Mouse (Mus musculus): ENCODE measurements around the gene Dpep3. TPM values are rescaled to one million over a fixed set of nuclear protein-coding genes. Genes with fewer than 3 reads are reported as not detected.
"Not testable (repeated sequence)": the region's sequence is repeated elsewhere in the genome, so short reads cannot be mapped to it uniquely, and the experiment has no call there.

Dpep3 gene
- not detected for total RNA-seq (2021)

GRCm38 (mm10) chr8:105979325-105979724, at the start of gene Dpep3:
Gene Dpep3, minus strand, starts transcription at chr8:105979429.
- DNase-seq (ENCODE audit: low spot score in 2 of 2), result no peak
- intact Hi-C loops (cut with DNase I), result no loop called here

DNA sequence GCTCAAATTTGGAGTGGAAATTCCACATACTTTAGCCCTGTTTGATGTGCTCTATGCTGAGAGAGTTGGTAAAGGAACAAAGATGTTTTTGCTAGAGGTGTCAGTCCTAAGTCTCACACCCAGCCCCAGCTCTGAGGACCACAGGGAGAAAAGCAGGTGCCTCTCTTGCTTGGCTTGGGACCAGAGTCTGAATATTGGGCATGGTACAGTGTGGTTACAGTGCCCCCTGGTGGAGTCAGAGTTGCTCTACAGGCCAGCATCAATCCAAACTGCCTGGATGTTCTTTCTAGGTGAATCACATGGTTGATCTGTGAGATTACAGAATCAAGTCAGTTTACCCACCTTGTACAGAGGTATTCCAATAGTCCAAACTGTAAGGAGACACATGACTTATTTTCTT, 43.3 kb upstream of the Dpep3 start:
- intact Hi-C loops (cut with DNase I), result loop anchor here (1.0 to 10.0 kb wide), 3 partner anchors 31 to 305 kb away; partner anchors contain the start of gene Dus2
- DNase-seq (ENCODE audit: low spot score in 2 of 2), result peak; percentile 84 to 88

- DNase-seq (ENCODE audit: low spot score in 2 of 2), result no peak
- intact Hi-C loops (cut with DNase I), result no loop called here
These were observed 38.8 kb upstream of the Dpep3 start for GRCm38 (mm10) chr8:106018039-106018438.

- intact Hi-C loops (cut with DNase I), result no loop called here
These were observed 37.9 kb upstream of the Dpep3 start for GRCm38 (mm10) chr8:106017130-106017529.

GRCm38 (mm10) chr8:106016284-106016683, 37.1 kb upstream of the Dpep3 start:
- no peak for DNase-seq (ENCODE audit: low spot score in 2 of 2)
- intact Hi-C loops (cut with DNase I), result no loop called here

More at GRCm38 (mm10) chr8:106017130-106017529, 37.9 kb upstream of the Dpep3 start:
- DNase-seq (ENCODE audit: low spot score in 2 of 2), result no peak

- DNase-seq (ENCODE audit: low spot score in 2 of 2); intact Hi-C loops (cut with DNase I): not testable (repeated sequence)
These were observed 33.0 kb upstream of the Dpep3 start for GRCm38 (mm10) chr8:106012203-106012602.

GRCm38 (mm10) chr8:106011643-106011986, 32.4 kb upstream of the Dpep3 start, which contains the start of gene Ddx28:
Gene Ddx28, minus strand, starts transcription at chr8:106011882.
- intact Hi-C loops (cut with DNase I), result loop anchor here (1.0 kb wide), 2 partner anchors 48 to 111 kb away; partner anchors contain the start of gene Pskh1
- no peak for DNase-seq (ENCODE audit: low spot score in 2 of 2)

DNA sequence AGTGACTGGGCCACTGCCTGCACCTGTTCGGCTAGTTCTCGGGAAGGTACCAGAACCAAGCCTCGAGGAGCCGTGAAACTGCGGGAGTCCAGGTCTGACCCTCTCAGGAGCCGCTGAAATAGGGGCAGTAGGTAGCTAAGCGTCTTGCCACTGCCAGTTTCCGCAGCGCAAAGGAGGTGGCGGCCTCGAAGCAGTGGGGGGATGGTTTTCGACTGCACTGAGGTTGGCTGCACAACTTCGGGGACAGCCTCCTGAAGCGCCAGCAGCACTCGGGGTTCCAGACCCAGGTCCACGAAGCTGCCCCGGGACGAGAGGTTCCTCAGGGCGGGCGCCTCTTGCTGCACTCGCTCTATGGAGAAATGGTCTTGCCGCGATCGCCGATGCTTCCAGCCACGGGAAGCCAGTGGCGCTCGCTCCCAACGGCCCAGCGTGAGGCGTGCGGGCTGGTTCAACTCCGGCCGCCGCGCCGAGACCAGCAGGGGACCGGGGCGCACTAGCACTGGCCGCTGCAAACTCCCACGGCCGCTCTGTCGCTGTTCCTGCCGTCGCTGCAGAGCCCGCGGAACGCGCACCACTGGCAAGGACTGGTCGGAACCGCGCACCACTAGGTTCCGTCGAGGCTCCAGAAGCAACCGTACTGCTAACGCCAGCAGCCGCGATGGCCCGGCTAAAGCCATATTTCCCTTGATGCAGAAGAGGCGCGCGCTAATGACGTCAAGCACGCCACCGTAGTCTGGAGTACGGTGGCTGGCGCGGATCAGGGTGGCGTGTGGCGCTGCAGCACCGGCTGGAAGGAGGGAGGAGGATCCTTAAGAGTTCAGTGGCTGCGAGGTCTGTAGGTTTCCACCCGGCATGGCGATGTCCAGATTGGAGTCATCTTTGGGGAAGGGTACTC, 31.8 kb upstream of the Dpep3 start:
- intact Hi-C loops (cut with DNase I), result loop anchor here (1.0 kb wide), 2 partner anchors 48 to 111 kb away; partner anchors contain the start of gene Pskh1
- DNase-seq (ENCODE audit: low spot score in 2 of 2), result peak; percentile 96 to 98

DNA sequence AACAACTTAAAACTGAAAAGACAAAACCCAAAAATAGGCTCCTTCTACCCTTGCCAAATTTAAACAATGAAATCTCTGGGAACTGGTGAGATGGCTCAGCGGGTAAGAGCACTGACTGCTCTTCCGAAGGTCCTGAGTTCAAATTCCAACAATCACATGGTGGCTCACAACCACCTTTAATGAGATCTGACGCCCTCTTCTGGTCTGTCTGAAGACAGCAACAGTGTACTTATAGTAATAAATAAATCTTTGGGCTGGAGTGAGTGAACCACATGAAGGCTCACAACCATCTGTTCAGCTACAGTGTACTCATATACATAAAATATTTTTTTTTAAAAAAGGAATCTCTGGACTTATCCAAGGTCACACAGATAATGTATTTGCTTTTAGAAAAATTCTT, 28.7 kb upstream of the Dpep3 start:
- DNase-seq (ENCODE audit: low spot score in 2 of 2); intact Hi-C loops (cut with DNase I): not testable (repeated sequence)

DNA sequence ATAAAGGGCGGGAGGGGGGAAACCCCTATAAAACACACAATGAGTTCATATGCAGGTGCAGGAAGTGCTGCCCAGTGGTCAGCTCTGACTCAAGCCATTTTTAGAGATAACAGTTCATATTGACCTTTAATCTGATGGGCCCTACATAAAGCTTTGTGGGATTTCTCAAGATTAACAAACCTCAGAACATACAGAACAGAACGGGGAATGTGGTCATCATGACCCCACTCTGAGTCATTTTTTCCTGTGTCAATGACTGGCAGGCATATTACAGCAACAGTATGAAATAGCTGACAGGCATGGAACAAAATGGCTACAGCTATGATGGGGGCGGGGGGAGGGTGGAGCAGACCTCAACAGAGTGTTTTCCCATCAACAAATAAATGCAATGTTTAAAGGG, 27.9 kb upstream of the Dpep3 start:
- DNase-seq (ENCODE audit: low spot score in 2 of 2), result no peak
- intact Hi-C loops (cut with DNase I), result no loop called here

GRCm38 (mm10) chr8:106006413-106006812, 27.2 kb upstream of the Dpep3 start:
- intact Hi-C loops (cut with DNase I), result no loop called here
- no peak for DNase-seq (ENCODE audit: low spot score in 2 of 2)

DNA sequence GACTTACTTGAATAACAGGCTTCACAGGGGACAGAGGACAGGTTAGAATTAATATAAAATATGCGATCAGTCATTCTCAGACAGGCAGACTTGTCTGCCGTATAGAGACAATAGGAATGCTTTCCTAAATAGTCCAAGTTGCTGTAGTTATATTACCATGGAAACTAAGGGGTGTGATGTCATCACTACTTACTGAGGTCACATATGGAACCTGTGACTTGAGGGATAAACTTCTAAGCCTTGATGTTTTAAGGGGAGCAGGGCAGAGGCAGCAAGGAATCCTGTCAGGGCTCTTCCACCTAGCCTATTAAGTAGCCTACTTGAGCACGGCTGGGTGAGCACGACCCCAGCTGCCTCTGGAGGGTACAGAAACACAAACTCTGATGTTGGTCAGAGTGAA, 26.6 kb upstream of the Dpep3 start, which contains the start of gene Dpep2nb:
Gene Dpep2nb (minus strand): TSS at position 101 of the 400 bp plus-strand sequence.
- intact Hi-C loops (cut with DNase I), result no loop called here
- DNase-seq (ENCODE audit: low spot score in 2 of 2), result no peak

GRCm38 (mm10) chr8:106004538-106005207, 25.4 kb upstream of the Dpep3 start:
- no peak for DNase-seq (ENCODE audit: low spot score in 2 of 2)
- intact Hi-C loops (cut with DNase I), result no loop called here

DNA sequence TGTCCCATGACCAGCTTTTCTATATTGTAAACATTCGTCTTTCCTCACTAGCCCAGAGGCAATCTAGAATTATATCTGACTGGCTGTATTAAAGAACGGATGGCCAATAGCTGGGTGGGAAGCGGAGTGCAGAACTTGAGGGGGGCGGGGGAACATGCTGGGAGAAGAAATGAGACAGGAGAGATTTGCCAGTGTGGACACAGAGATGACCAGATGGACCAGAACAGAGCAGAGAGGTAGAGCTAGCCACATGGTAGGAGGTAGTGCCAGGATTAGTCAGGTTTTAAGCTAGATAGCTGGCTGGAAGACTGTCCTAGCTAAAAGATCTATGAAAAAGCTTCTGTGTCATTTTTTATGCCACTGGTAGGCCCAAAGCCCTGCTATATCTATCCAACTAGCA, 22.7 kb upstream of the Dpep3 start:
- DNase-seq (ENCODE audit: low spot score in 2 of 2), result no peak
- intact Hi-C loops (cut with DNase I), result no loop called here

- intact Hi-C loops (cut with DNase I), result no loop called here
These were observed 19.7 kb upstream of the Dpep3 start for GRCm38 (mm10) chr8:105998971-105999370.

GRCm38 (mm10) chr8:105996359-105996758, 17.1 kb upstream of the Dpep3 start:
- intact Hi-C loops (cut with DNase I), result no loop called here
- DNase-seq (ENCODE audit: low spot score in 2 of 2), result no peak

More at GRCm38 (mm10) chr8:105998971-105999370, 19.7 kb upstream of the Dpep3 start:
- DNase-seq (ENCODE audit: low spot score in 2 of 2), result no peak

- intact Hi-C loops (cut with DNase I), result no loop called here
- DNase-seq (ENCODE audit: low spot score in 2 of 2), result no peak
These were observed 14.0 kb upstream of the Dpep3 start for GRCm38 (mm10) chr8:105993226-105993625.

DNA sequence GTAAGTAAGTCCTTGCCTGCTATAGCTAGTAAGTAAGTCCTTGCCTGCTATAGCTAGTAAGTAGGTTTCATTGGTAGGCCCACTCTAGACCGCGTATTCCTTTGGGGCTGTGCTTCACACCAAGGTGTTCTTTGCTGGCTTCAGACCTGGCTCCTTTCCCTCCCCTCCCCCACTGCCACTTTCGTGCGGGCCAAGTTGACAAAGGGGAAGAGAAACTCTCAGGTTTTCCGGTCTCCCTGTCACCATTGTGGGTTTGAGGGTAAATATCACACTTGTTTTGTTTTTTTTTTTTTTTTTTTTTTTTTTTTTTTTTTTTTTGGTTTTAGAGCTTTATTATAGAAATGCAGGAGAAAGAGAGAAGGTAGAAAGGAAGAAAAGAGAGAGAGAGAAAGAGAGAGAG, 13.3 kb upstream of the Dpep3 start:
- intact Hi-C loops (cut with DNase I), result no loop called here
- no peak for DNase-seq (ENCODE audit: low spot score in 2 of 2)

- intact Hi-C loops (cut with DNase I), result loop anchor here (1.0 kb wide), 1 partner anchor 31 kb away; no protein-coding TSS in a partner anchor
- no peak for DNase-seq (ENCODE audit: low spot score in 2 of 2)
These were observed 12.3 kb upstream of the Dpep3 start for GRCm38 (mm10) chr8:105991546-105991945.

DNA sequence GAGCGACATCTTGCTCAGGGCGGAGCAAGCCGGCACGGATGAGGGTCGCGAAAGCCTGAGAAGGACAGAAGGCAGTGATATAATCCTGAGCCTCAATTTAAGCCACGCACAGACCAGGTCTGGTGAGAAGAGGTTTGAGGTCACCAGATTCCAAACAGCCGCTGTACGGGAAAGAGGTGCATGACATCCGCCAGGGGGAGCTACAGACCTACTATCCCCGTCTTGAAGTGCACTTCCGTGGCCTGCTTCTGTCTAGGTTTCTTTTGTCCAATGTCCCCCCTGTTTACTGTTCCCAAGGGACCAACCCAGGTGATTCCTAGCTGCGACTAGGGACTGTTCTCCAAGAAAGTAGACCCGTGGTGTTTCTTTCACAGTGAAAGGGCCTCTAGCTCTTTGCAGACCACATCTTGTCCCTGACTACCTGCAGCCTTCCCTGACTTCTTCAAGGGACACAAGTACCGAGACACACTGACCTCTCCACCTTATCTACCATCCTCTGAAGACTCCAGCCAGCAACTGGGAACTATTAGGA, 11.7 kb upstream of the Dpep3 start, which contains the start of gene Dus2:
Gene Dus2 (plus strand): TSS at position 482 of the 532 bp plus-strand sequence.
- DNase-seq (ENCODE audit: low spot score in 2 of 2), result peak; percentile 42 to 73
- intact Hi-C loops (cut with DNase I), result loop anchor here (1.0 kb wide), 1 partner anchor 31 kb away; no protein-coding TSS in a partner anchor

Data from left cerebral cortex, postnatal 25 days (tissue).